Mouse (Mus musculus): ENCODE results near the gene Angptl2.

The Angptl2 gene

DNA sequence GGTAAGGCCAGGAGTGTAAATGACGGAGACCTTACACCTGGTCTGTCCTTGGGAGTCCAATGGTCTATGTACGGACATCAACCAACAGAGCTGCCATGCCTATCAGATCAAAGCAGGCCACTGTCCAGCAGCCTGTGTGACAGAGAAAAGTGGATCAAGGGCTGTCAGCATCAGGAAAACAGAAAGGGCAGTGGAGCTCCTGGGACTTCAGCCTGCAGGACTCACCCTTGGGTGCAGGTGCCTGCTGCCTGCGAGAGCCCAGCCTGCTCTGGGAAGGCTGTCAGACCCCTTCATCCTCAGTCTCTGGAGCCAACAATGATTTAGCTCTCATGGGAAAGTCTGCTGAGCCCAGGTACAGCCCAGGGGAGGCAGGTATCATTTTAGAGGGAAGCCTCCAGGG, 45.6 kb downstream of the Angptl2 start:
- peaks cover 16% of the 10 kb centered on the region for H3K36me3 ChIP-seq (ENCODE audit: insufficient read depth, low read length)
- H3K27me3 ChIP-seq (ENCODE audit: insufficient read depth, low read length): no peaks in the 10 kb centered on the region
- TF ChIP-seq POU5F1 (IDR thresholded peaks at IDR 0.05; ENCODE audit: borderline replicate concordance, low read length) (no peak), CTCF (conservative IDR thresholded peaks at IDR 0.05; ENCODE audit: low read length) (no peak), NANOG (IDR thresholded peaks at IDR 0.05; ENCODE audit: borderline replicate concordance, low read length) (no peak)
- H3K4me3 ChIP-seq (replicated peaks; ENCODE audit: low read length): no peak overlapping the region
- H3K4me1 ChIP-seq (replicated peaks; ENCODE audit: low read depth, low read length): no peaks in the 10 kb centered on the region
- no peaks in the 10 kb centered on the region for H3K9me3 ChIP-seq (ENCODE audit: low read length)

- Histone ChIP-seq H3K4me1 (replicated peaks; ENCODE audit: low read depth, low read length) (peaks cover 8% of the 10 kb centered on the region), H3K36me3 (ENCODE audit: insufficient read depth, low read length) (peaks cover 20% of the 10 kb centered on the region; the same call in 1 of the 2 replicates), H3K4me3 (replicated peaks; ENCODE audit: low read length) (no peak overlapping the region), H3K27me3 (ENCODE audit: insufficient read depth, low read length) (no peaks in the 10 kb centered on the region), H3K9me3 (ENCODE audit: low read length) (no peaks in the 10 kb centered on the region)
- TF ChIP-seq POU5F1 (IDR thresholded peaks at IDR 0.05; ENCODE audit: borderline replicate concordance, low read length) (no peak), CTCF (conservative IDR thresholded peaks at IDR 0.05; ENCODE audit: low read length) (no peak), NANOG (IDR thresholded peaks at IDR 0.05; ENCODE audit: borderline replicate concordance, low read length) (no peak)
Observed at GRCm38 (mm10) chr2:33265793-33266192, 49.9 kb downstream of the Angptl2 start.

GRCm38 (mm10) chr2:33267075-33267474, 51.2 kb downstream of the Angptl2 start:
- H3K4me3 ChIP-seq (replicated peaks; ENCODE audit: low read length): no peak overlapping the region
- no peaks in the 10 kb centered on the region for H3K9me3 ChIP-seq (ENCODE audit: low read length)
- peaks cover 16% of the 10 kb centered on the region; the same call in 1 of the 2 replicates for H3K36me3 ChIP-seq (ENCODE audit: insufficient read depth, low read length)

GRCm38 (mm10) chr2:33268384-33269131, 52.7 kb downstream of the Angptl2 start:
- Histone ChIP-seq H3K27me3 (ENCODE audit: insufficient read depth, low read length) (no peaks in the 10 kb centered on the region), H3K36me3 (ENCODE audit: insufficient read depth, low read length) (peaks cover 26% of the 10 kb centered on the region), H3K4me3 (replicated peaks; ENCODE audit: low read length) (no peak overlapping the region), H3K9me3 (ENCODE audit: low read length) (no peaks in the 10 kb centered on the region), H3K4me1 (replicated peaks; ENCODE audit: low read depth, low read length) (peaks cover 8% of the 10 kb centered on the region)
- TF ChIP-seq POU5F1 (IDR thresholded peaks at IDR 0.05; ENCODE audit: borderline replicate concordance, low read length) (no peak), CTCF (conservative IDR thresholded peaks at IDR 0.05; ENCODE audit: low read length) (no peak), NANOG (IDR thresholded peaks at IDR 0.05; ENCODE audit: borderline replicate concordance, low read length) (no peak)

More at GRCm38 (mm10) chr2:33267075-33267474, 51.2 kb downstream of the Angptl2 start:
- H3K4me1 ChIP-seq (replicated peaks; ENCODE audit: low read depth, low read length): peaks cover 8% of the 10 kb centered on the region
- TF ChIP-seq POU5F1 (IDR thresholded peaks at IDR 0.05; ENCODE audit: borderline replicate concordance, low read length): no peak
- TF ChIP-seq NANOG (IDR thresholded peaks at IDR 0.05; ENCODE audit: borderline replicate concordance, low read length): no peak
- no peak for TF ChIP-seq CTCF (conservative IDR thresholded peaks at IDR 0.05; ENCODE audit: low read length)
- no peaks in the 10 kb centered on the region for H3K27me3 ChIP-seq (ENCODE audit: insufficient read depth, low read length)

DNA sequence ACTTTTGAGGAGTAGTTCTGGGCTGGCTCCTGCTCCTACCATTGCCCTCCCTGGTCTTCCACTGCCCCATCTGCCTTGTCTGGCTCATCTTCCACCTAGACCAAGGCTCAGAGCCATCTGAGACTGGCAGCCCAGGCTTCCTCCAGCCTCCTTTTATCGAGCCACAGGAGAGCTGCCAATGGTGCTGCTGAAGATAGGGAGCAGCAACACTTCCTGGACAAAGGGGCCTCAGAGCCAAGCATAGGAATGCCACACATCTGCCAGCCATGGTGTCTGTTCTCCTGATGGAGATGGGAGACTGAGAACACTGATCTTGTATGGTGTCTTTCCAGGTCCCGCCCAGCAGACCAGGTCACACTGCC, 53.2 kb downstream of the Angptl2 start:
- peaks cover 26% of the 10 kb centered on the region for H3K36me3 ChIP-seq (ENCODE audit: insufficient read depth, low read length)
- H3K4me3 ChIP-seq (replicated peaks; ENCODE audit: low read length): no peak overlapping the region
- no peak for TF ChIP-seq CTCF (conservative IDR thresholded peaks at IDR 0.05; ENCODE audit: low read length)
- no peak for TF ChIP-seq POU5F1 (IDR thresholded peaks at IDR 0.05; ENCODE audit: borderline replicate concordance, low read length)
- no peak for TF ChIP-seq NANOG (IDR thresholded peaks at IDR 0.05; ENCODE audit: borderline replicate concordance, low read length)
- peaks cover 8% of the 10 kb centered on the region for H3K4me1 ChIP-seq (replicated peaks; ENCODE audit: low read depth, low read length)
- no peaks in the 10 kb centered on the region for H3K9me3 ChIP-seq (ENCODE audit: low read length)
- H3K27me3 ChIP-seq (ENCODE audit: insufficient read depth, low read length): no peaks in the 10 kb centered on the region

DNA sequence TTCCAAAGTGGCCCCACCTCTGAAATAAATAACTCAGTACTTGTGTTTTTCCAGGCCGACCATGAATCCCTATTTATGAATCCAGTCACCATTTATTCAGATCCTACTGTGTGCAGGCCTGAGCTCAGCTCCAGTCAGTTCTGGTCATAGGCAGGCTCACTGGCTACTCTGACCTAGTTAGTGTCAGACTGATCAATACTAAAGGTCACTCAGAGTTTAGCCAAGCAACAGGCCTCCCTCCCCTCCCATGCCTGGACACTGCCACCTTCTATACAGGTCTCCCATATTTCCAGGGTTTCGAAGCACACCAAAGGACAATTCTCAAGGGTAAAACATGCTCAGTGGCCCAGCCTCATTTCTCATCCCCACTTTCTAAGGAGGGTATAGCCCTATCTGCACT, 54.7 kb downstream of the Angptl2 start:
- H3K4me3 ChIP-seq (replicated peaks; ENCODE audit: low read length): no peak overlapping the region
- TF ChIP-seq POU5F1 (IDR thresholded peaks at IDR 0.05; ENCODE audit: borderline replicate concordance, low read length) (no peak), CTCF (conservative IDR thresholded peaks at IDR 0.05; ENCODE audit: low read length) (no peak), NANOG (IDR thresholded peaks at IDR 0.05; ENCODE audit: borderline replicate concordance, low read length) (no peak)
- no peaks in the 10 kb centered on the region for H3K27me3 ChIP-seq (ENCODE audit: insufficient read depth, low read length)
- peaks cover 32% of the 10 kb centered on the region for H3K36me3 ChIP-seq (ENCODE audit: insufficient read depth, low read length)
- H3K9me3 ChIP-seq (ENCODE audit: low read length): no peaks in the 10 kb centered on the region
- H3K4me1 ChIP-seq (replicated peaks; ENCODE audit: low read depth, low read length): peaks cover 8% of the 10 kb centered on the region

GRCm38 (mm10) chr2:33271511-33271910, 55.6 kb downstream of the Angptl2 start:
- peaks cover 32% of the 10 kb centered on the region for H3K36me3 ChIP-seq (ENCODE audit: insufficient read depth, low read length)
- no peak for TF ChIP-seq POU5F1 (IDR thresholded peaks at IDR 0.05; ENCODE audit: borderline replicate concordance, low read length)
- no peak for TF ChIP-seq CTCF (conservative IDR thresholded peaks at IDR 0.05; ENCODE audit: low read length)
- no peak for TF ChIP-seq NANOG (IDR thresholded peaks at IDR 0.05; ENCODE audit: borderline replicate concordance, low read length)
- no peak overlapping the region for H3K4me3 ChIP-seq (replicated peaks; ENCODE audit: low read length)
- H3K27me3 ChIP-seq (ENCODE audit: insufficient read depth, low read length): no peaks in the 10 kb centered on the region
- H3K9me3 ChIP-seq (ENCODE audit: low read length): no peaks in the 10 kb centered on the region
- H3K4me1 ChIP-seq (replicated peaks; ENCODE audit: low read depth, low read length): peaks cover 8% of the 10 kb centered on the region

DNA sequence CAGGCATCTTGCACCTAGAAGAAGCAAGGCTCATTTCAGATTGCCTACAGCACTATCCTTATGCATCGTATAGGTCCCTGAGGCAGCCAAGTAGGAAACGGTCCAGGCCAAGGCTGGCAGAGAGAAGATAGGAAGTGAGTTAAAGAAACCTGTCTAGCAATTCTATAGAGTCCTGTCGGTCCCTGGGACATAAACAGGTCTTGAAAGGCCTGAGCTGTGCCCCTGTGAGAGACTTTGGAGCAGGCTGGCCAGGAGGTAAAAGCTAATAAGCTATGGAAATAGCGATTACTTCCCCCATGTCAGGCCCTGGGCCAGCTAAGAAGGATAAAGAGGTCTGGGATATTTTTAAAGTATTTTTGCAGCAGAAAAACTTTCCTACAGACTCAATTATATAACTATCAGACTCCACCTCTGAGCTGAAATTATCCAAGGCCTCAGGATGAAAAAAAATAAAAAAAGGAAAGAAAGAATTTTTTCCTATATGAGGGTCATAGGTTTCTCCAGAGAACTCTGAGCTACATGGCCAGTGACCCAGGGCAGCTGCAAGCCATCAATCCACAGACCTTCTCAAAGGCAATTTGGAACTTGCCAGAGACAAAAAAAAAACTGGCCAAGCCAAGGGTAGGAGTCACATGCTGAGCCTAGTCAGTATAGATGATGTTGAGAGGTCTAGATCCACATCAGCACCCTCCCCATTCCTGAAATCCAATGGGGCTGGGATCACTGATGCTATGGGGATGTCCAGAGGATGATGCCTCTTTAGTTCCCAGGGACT, 57.0 kb downstream of the Angptl2 start:
- Histone ChIP-seq H3K9me3 (ENCODE audit: low read length) (no peaks in the 10 kb centered on the region), H3K27me3 (ENCODE audit: insufficient read depth, low read length) (no peaks in the 10 kb centered on the region), H3K4me3 (replicated peaks; ENCODE audit: low read length) (no peak overlapping the region), H3K4me1 (replicated peaks; ENCODE audit: low read depth, low read length) (peaks cover 8% of the 10 kb centered on the region), H3K36me3 (ENCODE audit: insufficient read depth, low read length) (peaks cover 32% of the 10 kb centered on the region)
- TF ChIP-seq CTCF (conservative IDR thresholded peaks at IDR 0.05; ENCODE audit: low read length) (no peak), POU5F1 (IDR thresholded peaks at IDR 0.05; ENCODE audit: borderline replicate concordance, low read length) (no peak), NANOG (IDR thresholded peaks at IDR 0.05; ENCODE audit: borderline replicate concordance, low read length) (no peak)

Data from E14TG2a.4 (cell line).